Mouse (Mus musculus): ENCODE results near the gene Gm20388.

Gm20388 gene

DNA sequence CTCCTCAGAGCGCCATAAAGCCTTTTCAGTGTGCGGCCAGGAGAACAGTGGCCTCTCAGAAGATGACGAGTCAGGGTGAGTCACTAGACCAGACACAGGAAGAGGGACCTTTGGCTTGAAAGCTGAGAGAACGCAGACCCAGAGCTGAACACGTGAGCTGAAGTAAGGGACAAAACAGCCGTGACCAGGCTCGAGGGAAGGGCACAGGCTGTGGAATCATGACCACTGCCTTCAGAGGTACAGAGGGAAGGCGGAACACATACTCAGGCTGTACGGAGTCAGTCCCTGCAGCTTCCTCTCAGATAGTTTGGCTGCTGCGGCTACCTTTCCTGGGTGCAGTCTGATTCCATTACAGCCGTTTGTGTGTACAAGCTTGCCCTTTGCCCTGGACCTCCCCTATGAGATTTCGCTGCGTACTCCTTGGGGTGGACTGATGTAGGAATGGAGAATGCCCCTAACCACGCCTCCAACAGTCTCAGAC, 2674.8 kb downstream of the Gm20388 start:
- DNase-seq (ENCODE audit: low spot score) = peak; percentile 69

DNA sequence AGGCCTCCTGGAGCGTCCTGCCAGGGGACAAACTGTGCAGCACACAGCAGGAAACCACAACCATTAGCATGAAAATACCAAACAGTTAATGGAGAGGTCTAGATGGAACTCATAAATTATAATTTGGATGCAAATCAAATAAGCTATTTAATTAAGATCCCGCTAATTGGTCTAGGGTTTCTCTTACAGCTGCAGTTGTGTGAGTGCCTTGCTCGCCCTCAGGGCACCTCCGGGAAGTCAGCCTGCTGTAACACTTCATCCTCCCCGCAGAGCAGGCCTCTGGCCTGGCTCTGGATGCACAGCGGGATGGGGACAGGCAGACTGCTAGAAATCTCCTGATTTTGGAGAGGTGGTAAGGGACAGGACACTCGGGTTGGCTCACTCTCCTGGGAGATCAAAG, 2675.5 kb downstream of the Gm20388 start:
- no peak for DNase-seq (ENCODE audit: low spot score)

DNA sequence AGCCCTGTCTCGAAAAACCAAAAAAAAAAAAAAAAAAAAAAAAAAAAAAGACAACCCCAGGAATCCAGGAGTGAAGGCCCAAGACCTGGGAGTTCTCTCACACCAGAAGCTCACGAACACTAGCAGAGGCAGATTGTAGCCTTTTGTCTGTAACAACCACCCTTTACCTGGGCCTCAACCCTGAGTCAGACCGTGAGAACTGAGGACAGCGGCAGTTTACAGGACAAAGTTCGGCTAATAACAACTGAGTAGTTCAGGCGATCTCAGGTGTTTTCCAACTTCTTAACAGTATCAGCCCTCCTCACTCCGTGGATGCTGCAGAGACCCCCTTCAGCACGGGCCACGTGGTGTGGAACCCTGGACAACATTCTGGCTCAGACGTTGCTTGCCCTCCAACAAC, 2676.1 kb downstream of the Gm20388 start:
- DNase-seq (ENCODE audit: low spot score) = no peak

DNA sequence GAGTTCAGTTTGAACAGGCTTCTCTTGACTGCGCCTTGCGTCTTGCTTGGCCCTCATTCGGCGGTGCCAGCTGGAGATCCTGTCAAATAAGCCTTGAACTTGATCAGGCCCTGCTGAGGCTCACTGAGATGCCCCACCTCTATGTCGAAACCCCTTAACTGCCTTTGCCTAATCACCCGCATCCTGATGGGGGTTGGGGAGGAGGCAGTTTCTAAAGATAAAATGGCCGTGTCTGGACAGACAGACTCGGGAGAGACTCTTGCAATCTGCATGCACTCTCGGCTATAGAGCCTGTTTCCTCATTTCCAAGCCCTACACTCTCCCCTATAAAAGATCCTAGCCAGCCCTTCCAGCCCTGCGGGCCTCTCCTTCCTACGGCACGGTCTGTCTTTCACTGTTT, 2682.6 kb downstream of the Gm20388 start:
- no peak for DNase-seq (ENCODE audit: low spot score)

DNA sequence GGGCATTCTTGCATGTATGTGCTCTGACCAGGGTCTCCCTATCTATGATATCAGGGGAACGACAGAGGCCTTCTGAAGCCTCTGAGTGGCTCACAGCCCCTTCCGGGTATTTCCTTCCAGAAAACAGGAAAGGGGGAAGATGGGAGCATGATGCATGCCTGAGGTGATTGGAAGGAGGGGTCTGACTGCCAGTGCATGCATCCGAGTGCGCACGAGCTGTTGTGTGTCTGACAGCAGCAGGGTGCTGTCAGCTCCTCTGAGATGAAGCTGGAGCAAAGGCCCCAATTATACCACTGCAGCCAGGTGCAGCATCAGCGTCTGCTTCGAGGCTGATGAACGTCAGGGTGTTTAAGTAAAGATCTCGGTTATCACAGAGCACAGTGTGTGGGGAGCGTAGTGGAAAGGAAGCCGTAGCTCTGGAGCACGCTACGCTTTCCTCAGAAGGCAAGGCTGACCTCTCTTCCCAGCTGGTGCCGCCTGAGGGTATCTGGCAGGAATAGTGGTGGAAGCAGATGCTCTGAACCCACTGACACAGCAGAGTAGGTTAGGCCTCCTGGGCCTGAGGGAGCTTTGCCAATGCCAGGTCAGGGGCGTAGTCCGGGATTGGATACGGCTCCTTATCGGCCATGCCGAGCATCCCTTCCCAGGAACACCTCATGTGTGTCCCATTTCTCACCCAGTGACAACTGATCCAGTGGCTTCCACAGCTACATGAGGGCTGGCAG, 2683.3 kb downstream of the Gm20388 start:
- no peak for DNase-seq (ENCODE audit: low spot score)

DNA sequence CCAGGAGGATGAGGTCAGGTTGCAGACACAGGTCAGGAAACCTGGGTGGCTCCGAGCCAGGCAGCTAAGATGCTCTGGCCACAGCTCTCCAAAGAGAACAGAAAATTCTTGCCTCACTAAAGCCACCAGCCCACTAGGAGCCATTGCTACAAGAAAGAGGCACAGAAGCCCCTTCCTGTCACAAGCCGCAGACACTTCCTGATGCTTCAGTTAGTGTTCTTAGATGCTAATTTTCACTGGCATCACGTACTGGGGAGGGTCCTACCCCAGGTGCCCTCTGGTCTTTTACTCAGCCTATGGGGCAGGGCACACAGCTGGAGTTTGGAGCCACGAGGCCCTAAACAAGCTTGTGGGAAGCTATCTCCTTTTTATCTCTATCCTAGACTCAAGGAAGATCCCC, 2685.4 kb downstream of the Gm20388 start:
- DNase-seq (ENCODE audit: low spot score) = no peak

DNA sequence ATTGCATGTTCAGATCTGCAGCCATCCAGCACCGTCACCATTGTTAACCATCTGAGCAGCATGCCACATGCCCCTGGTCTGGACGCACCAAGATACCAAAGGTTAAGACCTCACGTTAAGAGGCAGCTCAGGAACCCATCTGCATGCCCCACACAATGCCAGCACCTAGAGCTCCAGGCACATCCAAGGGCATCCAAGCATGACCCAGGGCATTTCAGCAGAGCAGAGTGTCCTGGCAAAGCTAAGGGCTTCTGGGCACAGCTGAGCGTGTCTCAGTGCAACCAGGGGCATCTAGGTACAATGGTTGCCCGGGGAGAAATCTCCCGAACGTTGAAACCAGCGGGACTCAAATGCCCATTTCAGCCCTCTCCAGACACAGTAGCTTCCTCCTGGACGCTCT, 2690.0 kb downstream of the Gm20388 start:
- DNase-seq (ENCODE audit: low spot score) = no peak

DNA sequence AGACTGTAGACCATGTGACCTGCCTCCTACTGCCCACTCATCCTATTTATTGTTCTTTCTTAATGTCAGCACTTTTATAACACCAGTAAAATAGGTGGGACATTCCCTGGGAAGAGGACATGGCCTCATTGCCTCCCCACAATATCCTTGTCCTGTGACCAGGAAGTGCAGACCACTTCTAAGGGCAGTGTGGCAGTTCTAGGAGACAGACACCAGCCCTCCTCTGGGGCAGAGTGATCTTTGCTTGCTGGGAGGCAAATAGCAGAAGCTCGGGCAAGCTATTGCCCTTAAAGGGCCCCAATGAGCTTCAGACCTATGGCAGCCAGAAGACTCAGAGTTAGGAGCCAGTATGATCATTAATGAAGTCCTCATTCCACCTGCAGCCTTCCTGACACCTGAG, 2694.0 kb downstream of the Gm20388 start:
- no peak for DNase-seq (ENCODE audit: low spot score)

DNA sequence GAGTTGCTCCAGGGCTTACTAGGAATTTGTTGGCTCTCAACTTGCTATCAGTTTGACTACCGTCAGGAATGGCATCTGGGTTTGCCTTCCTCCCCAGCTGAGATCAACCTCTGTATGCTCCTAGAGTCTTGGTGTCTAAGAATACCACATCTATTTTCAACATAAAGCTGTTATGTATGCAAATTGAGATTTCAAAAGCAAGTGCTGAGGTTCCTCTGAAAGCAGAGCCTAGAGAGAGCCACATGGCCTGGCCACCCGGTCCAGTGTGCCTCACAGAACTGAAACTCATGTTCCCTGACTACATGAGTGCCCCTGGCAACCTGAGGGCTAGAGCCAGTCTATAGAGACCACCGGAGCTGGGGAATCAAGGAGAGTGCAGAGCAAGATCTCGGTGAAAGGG, 2694.7 kb downstream of the Gm20388 start:
- no peak for DNase-seq (ENCODE audit: low spot score)

DNA sequence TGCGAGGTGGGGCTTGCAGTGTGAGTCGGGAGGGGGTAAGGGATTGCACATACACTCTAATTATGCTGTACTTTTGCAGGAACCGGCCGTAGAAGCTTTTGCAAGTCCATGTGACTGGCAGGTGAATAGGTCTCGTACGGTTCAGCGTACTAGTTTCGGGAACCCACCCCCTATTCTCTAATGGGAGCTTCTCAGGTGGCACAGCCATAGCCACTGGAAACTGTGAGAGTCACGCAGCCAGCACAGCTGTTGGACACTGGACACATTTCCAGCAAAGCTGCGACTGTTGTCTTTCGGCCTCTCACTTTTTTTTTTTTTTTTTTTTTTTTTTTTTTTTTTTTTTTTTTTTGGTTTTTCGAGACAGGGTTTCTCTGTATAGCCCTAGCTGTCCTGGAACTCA, 2696.2 kb downstream of the Gm20388 start:
- no peak for DNase-seq (ENCODE audit: low spot score)

DNA sequence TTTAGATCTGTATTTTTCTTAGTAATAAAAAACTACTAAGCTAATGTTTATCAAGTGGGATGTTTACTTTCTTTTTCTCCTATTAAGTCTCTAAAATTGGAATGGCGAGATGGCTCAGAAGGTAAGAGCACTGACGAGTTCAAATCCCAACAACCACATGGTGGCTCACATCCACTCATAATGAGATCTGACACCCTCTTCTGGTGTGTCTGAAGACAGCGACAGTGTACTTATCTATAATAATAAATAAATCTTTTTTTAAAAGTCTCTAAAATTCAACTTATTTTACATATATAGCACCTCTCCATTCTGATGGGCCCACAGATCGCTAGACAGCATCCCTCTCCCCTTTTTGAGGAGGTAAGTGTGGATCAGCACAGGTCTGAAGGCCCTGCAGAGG, 2699.6 kb downstream of the Gm20388 start:
- DNase-seq (ENCODE audit: low spot score) = no peak

DNA sequence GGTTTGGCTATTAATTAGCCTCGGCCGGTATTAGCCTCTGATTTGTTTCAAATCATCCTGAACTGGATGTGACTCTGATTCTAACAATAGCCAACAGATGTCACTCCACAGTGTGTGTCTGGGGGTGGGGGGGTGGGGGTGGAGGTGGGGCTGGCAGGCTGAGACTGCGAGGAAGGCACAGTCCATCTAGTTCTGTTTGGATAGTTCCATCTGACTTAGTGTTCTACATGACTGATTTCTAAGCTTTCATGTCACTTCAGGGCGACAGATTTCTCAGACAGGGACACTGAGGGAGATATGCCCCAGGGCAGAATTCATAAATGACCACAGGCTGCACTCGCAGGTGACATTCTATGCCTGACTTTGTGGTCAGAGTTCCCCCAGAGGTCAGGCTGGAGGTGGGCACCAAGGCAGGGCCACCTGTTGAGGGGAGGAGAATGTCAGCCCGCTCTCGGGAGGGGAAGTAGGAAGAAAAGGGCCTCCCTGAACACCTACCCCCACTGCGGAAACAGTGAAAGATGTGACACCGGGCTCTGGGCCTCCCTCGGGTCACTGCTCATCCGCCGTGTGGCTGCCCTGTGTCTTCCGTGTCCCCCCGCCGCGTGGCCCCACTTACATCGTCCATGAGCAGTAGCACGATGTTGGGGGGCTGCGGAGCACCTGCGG, 2700.1 kb downstream of the Gm20388 start:
- no peak for DNase-seq (ENCODE audit: low spot score)

DNA sequence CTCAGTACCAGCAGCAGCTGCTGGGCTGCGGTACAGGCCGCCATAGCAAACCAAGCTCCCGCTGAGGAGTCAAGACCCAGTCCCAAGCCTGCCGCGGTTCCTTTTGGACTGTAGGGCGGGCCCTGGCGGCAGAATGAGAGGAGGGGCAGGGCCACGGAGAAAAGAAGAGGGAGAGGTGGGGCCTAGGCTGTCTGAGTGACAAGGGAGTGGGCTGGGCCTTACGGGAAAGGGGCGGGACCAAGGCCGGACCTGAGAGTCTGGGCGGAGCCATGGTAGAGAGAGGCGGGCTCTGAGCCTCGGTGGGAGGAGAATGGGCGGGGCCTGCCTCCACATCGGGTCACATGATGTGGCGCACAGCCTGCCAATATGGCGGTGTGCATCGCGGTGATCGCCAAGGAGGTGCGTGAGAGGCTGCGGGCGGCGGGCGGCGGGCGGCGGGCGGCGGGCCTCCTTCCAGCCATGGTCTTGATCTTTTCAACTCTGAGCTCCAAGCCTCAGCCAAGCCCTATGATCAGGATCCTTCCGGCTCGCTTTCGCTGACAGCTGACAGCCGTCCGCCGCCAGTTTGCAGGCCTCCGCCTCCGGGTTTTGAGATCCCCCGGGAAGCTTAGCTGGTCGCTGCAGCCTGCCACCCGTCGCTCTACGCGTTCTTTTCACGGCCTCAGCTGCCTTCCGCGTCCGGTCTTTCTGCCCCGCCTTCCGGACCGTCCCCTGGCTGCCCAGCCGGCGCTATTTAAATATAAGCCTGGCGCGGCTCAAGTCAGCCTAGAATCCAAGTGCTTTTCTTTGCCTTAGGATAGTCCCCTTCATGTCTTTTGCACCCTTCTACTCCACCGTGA, 2700.9 kb downstream of the Gm20388 start, which contains the start of the genes Galns and Trappc2l:
Galns (minus strand) TSS at position 169 of the 839 bp plus-strand sequence.
Trappc2l (plus strand) TSS at position 346 of the 839 bp plus-strand sequence.
- peak; percentile 98 for DNase-seq (ENCODE audit: low spot score)

DNA sequence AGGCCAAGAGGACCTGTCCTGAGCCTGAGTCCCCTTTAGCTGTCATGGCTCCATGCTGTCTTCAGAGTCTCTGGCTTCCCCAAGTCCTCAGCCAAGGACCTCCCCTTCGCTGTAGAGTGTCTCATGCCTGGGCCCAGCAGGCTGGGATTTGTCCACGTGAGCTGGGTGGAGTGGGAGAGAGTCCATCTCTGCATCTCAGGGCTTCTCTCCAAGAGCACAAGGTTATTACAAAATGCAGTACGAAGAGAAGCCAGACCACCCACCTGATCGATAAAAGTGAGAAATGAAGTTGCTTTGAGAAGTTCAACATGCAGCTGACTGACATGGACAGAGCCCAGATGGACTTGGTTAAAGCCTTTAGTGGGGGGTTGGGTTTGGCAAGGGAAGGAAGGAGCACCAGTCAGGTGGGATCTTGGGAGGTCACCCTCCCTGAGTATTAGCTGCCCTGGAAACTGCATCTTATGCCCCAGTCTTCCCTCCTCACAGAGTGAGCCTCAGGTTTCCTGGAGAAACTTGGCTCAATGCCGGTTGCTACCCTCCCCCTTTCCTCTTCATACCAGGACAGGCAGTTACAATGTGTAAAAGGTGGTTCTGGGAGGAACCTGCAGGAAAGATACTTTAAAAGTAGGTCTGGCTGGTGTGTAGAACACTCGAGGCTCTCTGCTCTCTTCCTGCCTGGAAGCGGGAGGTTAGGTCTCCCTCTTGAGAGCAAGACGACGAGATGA, 2705.7 kb downstream of the Gm20388 start:
- no peak for DNase-seq (ENCODE audit: low spot score)

DNA sequence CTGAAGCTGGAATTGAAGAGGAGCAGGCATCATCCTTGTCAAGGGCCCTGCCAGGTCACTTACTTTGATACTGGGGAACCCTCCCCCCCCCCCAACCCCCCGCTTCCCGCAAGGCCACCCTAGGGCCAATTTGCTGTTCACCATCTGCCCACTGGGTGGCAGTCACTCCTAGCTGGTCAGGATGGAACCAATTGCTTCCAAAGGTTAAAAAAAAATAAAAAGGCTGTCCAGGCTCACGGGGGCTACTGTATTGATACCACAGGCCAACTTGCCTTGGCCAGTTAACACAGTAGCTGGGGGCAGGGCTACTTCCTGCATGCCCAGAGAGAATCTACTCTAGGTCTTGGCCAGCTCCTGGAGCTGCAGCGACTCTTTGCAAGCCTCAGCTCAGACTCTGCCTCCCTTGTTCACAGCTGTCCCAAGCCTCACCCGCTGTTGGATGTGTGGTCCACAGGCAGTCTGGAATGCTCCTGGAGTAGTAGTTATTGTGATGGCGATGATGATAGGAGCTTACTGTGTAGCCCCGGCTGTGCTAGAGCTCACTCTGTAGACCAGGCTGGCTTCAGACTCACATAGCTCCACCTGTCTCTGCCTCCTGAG, 2707.4 kb downstream of the Gm20388 start:
- DNase-seq (ENCODE audit: low spot score) = peak; percentile 68

DNA sequence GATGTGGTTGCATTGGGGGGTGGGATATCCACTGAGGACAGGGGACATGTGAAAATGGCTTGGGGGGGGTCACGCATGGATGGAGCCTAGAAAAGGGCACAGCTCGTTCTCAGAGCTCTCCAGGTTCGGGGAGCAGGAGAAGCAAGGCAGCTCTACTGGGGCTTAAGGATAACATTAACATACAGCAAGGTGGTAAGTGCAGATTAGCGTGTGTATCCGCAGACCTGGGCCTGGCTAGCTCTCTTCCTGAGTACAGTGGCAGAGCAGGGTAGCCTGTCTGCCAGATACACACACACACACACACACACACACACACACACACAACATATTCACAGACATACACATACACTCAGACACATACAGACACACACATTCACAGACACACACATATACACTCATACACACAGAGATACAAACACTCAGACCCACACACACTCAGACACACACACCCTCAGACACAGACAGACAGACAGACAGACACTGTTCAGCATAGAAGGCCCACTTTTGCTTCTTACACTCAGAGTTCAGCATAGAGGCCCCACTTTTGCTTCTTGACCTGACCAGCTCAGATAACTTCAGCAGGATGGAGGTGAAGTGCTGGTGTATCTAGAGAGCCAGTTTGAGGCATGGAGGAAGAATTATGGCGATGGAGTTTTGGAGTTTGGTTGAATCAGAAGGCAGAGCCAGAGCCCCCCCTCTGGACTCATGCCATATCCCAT, 2708.2 kb downstream of the Gm20388 start:
- DNase-seq (ENCODE audit: low spot score) = no peak

DNA sequence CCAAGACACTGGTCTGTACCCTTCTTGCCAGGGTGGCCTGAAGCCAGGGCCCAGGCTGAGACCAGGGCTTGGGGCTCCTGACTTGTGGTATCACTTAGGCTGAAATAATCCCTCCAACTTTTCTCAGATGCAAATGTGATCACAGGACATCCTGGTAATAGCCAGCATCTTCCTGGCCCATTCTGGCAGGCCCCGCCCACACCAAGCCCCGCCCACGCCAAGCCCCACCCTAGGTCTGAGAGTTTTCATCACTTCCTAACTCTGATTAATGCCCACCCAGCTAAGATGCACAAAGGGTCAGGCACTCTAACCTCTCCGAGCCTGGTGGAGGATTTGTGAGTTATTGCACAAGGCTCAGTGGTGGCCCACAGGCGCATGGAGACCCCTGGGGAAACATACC, 2709.8 kb downstream of the Gm20388 start:
- DNase-seq (ENCODE audit: low spot score) = no peak

DNA sequence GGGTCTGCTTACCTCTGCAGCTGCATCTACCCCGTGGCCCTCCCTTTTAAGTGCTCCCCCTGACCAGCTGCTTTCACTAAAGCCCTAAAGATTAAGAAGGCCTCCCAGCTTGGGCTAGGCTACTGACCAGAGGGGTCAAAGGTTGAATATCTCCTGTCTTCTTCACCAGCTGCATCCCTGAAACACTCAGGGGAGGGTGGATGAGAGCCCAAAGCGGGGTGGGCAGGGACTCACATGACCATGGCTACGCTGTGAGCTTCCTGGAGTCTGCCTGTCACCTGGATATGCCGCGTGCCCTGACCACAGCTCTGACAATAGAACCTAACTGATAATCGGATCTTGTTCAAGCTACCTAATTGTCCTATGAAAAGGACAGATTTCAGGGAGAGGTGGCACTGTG, 2712.1 kb downstream of the Gm20388 start, which contains the start of gene Pabpn1l:
Pabpn1l (minus strand) TSS at position 13 of the 400 bp plus-strand sequence.
- no peak for DNase-seq (ENCODE audit: low spot score)

DNA sequence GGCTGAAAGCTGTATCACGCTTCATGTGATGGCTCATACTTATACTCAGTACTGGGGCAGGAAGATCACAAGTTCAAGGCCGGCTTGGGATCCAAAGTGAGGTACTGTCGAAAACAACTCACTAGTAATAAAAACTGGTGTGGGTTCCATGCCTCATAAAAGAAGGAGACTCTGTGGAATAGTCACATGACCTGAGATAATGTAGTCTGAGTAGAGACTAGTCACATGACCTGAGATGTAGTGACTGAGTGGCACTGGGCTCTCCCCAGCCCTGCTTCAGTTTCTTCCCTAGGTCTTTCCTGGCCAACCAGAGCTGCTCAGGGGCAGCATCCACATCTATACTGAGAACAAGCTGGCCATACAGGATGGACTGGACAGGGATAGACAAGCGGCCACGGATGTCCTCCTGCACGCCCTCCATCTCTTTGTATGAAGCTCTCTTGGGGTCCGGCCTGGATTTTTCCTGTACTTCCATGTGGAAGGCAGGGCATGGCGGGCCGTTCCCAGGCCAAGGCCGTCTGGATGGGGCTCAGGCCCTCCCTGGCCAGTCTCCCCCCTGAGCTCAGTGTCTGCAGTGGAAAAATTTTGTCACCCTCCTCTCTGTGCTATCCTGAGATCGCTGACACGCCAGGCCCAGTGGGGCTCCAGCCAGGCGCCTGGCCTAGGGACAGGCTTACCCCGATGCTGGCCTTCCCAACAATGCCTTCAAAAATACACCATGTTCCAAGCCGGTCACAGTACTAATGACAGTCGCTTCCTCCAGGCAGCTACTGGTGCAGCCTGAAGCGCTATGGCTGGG, 2713.4 kb downstream of the Gm20388 start:
- no peak for DNase-seq (ENCODE audit: low spot score)

DNA sequence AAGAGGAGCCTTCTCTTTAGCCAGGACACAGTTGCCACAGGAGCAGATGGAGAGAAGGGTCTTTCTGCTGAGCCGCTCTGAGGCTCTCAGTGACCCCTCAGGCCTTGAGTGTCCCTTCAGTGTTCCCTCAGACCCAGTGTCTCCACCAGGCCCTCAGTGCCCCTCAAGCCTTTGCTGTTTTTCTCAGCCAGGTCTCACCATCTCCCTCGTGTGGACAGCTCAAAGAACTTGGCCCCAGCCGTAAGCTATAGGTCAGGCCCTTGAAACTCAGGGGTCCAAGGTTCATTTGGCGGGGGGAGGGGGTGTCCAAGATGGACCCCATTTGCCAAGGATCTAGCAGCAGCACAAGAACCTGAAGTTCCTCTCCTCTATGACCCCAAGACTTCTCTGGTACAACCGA, 2714.0 kb downstream of the Gm20388 start:
- no peak for DNase-seq (ENCODE audit: low spot score)

Measured in adipocyte (in vitro differentiated cells).